Mouse (Mus musculus): ENCODE results near the gene Pik3c2b. TPM values are rescaled to one million over a fixed set of nuclear protein-coding genes. Genes with fewer than 3 reads are reported as not detected.

Gene Pik3c2b
- 0.83 and 1.00 TPM in 2 replicates for polyA plus RNA-seq (2015; fragmentation: Nextera tagmentation; extraction: Ambion mirVana)

GRCm38 (mm10) chr1:133045011-133045860 lies at the start of gene Pik3c2b:
Gene Pik3c2b (plus strand): TSS chr1:133045667.
- no peak for DNase-seq
- Histone ChIP-seq H3K9me3 (ENCODE audit: low read length) (no peaks in the 10 kb centered on the region), H3K27me3 (ENCODE audit: insufficient read depth, low read length) (peaks cover 12% of the 10 kb centered on the region), H3K4me1 (ENCODE audit: insufficient read depth) (peaks cover 15% of the 10 kb centered on the region), H3K27ac (ENCODE audit: low read depth) (peak within 1 kb of the TSS; percentile 46), H3K9ac (replicated peaks) (peak within 1 kb of the TSS; percentile 72), H3K36me3 (replicated peaks; ENCODE audit: insufficient read depth, low read length) (no peaks in the 10 kb centered on the region), H3K4me3 (ENCODE audit: low read depth, low read length) (peak within 1 kb of the TSS; percentile 65), H3K4me2 (ENCODE audit: low read depth, low read length) (peak within 1 kb of the TSS; percentile 87)
- no peak for ATAC-seq
- WGBS (ENCODE audit: insufficient replicate concordance), result 8% methylated on average over 15 of the region's 15 CpGs
- no peak for TF ChIP-seq EP300 (IDR thresholded peaks at IDR 0.05; ENCODE audit: low read depth)
- no peak for TF ChIP-seq CTCF (IDR thresholded peaks at IDR 0.05; ENCODE audit: low read depth)

GRCm38 (mm10) chr1:133000347-133000746 lies 45.1 kb upstream of the Pik3c2b start:
- Histone ChIP-seq H3K27me3 (ENCODE audit: insufficient read depth, low read length) (no peaks in the 10 kb centered on the region), H3K27ac (ENCODE audit: low read depth) (no peak overlapping the region), H3K4me1 (ENCODE audit: insufficient read depth) (no peaks in the 10 kb centered on the region), H3K9ac (replicated peaks) (no peak overlapping the region), H3K4me3 (ENCODE audit: low read depth, low read length) (no peak overlapping the region), H3K36me3 (replicated peaks; ENCODE audit: insufficient read depth, low read length) (peaks cover 80% of the 10 kb centered on the region), H3K4me2 (ENCODE audit: low read depth, low read length) (no peak overlapping the region), H3K9me3 (ENCODE audit: low read length) (no peaks in the 10 kb centered on the region)
- DNase-seq (no peak), ATAC-seq (no peak)
- 77% methylated on average over 6 of the region's 6 CpGs for WGBS (ENCODE audit: insufficient replicate concordance)
- TF ChIP-seq CTCF (IDR thresholded peaks at IDR 0.05; ENCODE audit: low read depth), result no peak
- TF ChIP-seq EP300 (IDR thresholded peaks at IDR 0.05; ENCODE audit: low read depth), result no peak

GRCm38 (mm10) chr1:133006571-133006970 lies 38.9 kb upstream of the Pik3c2b start:
- no peak for DNase-seq

GRCm38 (mm10) chr1:133011955-133012841 lies 33.3 kb upstream of the Pik3c2b start:
- Histone ChIP-seq H3K9me3 (ENCODE audit: low read length) (no peaks in the 10 kb centered on the region), H3K4me2 (ENCODE audit: low read depth, low read length) (no peak overlapping the region), H3K4me3 (ENCODE audit: low read depth, low read length) (no peak overlapping the region), H3K36me3 (replicated peaks; ENCODE audit: insufficient read depth, low read length) (peaks cover 56% of the 10 kb centered on the region), H3K4me1 (ENCODE audit: insufficient read depth) (peaks cover 4% of the 10 kb centered on the region; the same call in 1 of the 2 replicates), H3K27ac (ENCODE audit: low read depth) (no peak overlapping the region), H3K9ac (replicated peaks) (no peak overlapping the region), H3K27me3 (ENCODE audit: insufficient read depth, low read length) (no peaks in the 10 kb centered on the region)
- TF ChIP-seq CTCF (IDR thresholded peaks at IDR 0.05; ENCODE audit: low read depth) (no peak), EP300 (IDR thresholded peaks at IDR 0.05; ENCODE audit: low read depth) (no peak)
- 55% methylated on average over 11 of the region's 13 CpGs for WGBS (ENCODE audit: insufficient replicate concordance)
- ATAC-seq (no peak), DNase-seq (no peak)

More at GRCm38 (mm10) chr1:133006571-133006970, 38.9 kb upstream of the Pik3c2b start:
- H3K27me3 ChIP-seq (ENCODE audit: insufficient read depth, low read length), result no peaks in the 10 kb centered on the region
- no peak for ATAC-seq
- peaks cover 64% of the 10 kb centered on the region for H3K36me3 ChIP-seq (replicated peaks; ENCODE audit: insufficient read depth, low read length)
- WGBS (ENCODE audit: insufficient replicate concordance), result 71% methylated on average over 3 of the region's 3 CpGs
- no peak overlapping the region for H3K9ac ChIP-seq (replicated peaks)
- no peak overlapping the region for H3K27ac ChIP-seq (ENCODE audit: low read depth)
- no peaks in the 10 kb centered on the region for H3K9me3 ChIP-seq (ENCODE audit: low read length)
- H3K4me3 ChIP-seq (ENCODE audit: low read depth, low read length), result no peak overlapping the region
- H3K4me2 ChIP-seq (ENCODE audit: low read depth, low read length), result no peak overlapping the region
- TF ChIP-seq CTCF (IDR thresholded peaks at IDR 0.05; ENCODE audit: low read depth), result no peak
- no peak for TF ChIP-seq EP300 (IDR thresholded peaks at IDR 0.05; ENCODE audit: low read depth)
- H3K4me1 ChIP-seq (ENCODE audit: insufficient read depth), result no peaks in the 10 kb centered on the region

GRCm38 (mm10) chr1:133013331-133013730 lies 32.1 kb upstream of the Pik3c2b start:
- H3K4me1 ChIP-seq (ENCODE audit: insufficient read depth), result peaks cover 4% of the 10 kb centered on the region; the same call in 1 of the 2 replicates
- H3K4me3 ChIP-seq (ENCODE audit: low read depth, low read length), result no peak overlapping the region
- no peak overlapping the region for H3K9ac ChIP-seq (replicated peaks)
- H3K4me2 ChIP-seq (ENCODE audit: low read depth, low read length), result no peak overlapping the region
- H3K36me3 ChIP-seq (replicated peaks; ENCODE audit: insufficient read depth, low read length), result peaks cover 60% of the 10 kb centered on the region
- TF ChIP-seq EP300 (IDR thresholded peaks at IDR 0.05; ENCODE audit: low read depth), result no peak
- TF ChIP-seq CTCF (IDR thresholded peaks at IDR 0.05; ENCODE audit: low read depth), result peak; percentile 50
- ATAC-seq (no peak), DNase-seq (no peak)
- no peaks in the 10 kb centered on the region for H3K27me3 ChIP-seq (ENCODE audit: insufficient read depth, low read length)
- H3K9me3 ChIP-seq (ENCODE audit: low read length), result no peaks in the 10 kb centered on the region
- H3K27ac ChIP-seq (ENCODE audit: low read depth), result no peak overlapping the region

- no peak overlapping the region for H3K4me2 ChIP-seq (ENCODE audit: low read depth, low read length)
- 93% methylated on average over 1 of the region's 1 CpGs for WGBS (ENCODE audit: insufficient replicate concordance)
- ATAC-seq, result no peak
These were observed 31.3 kb upstream of the Pik3c2b start for GRCm38 (mm10) chr1:133014196-133014595.

More at GRCm38 (mm10) chr1:133014196-133014595, 31.3 kb upstream of the Pik3c2b start:
- peaks cover 57% of the 10 kb centered on the region for H3K36me3 ChIP-seq (replicated peaks; ENCODE audit: insufficient read depth, low read length)
- TF ChIP-seq CTCF (IDR thresholded peaks at IDR 0.05; ENCODE audit: low read depth) (no peak), EP300 (IDR thresholded peaks at IDR 0.05; ENCODE audit: low read depth) (no peak)
- peaks cover 4% of the 10 kb centered on the region; the same call in 1 of the 2 replicates for H3K4me1 ChIP-seq (ENCODE audit: insufficient read depth)
- no peaks in the 10 kb centered on the region for H3K9me3 ChIP-seq (ENCODE audit: low read length)
- H3K27ac ChIP-seq (ENCODE audit: low read depth), result no peak overlapping the region
- DNase-seq, result no peak
- no peak overlapping the region for H3K4me3 ChIP-seq (ENCODE audit: low read depth, low read length)
- no peaks in the 10 kb centered on the region for H3K27me3 ChIP-seq (ENCODE audit: insufficient read depth, low read length)
- H3K9ac ChIP-seq (replicated peaks), result no peak overlapping the region

Data from liver, postnatal 0 days (tissue).